Mouse (Mus musculus) testis, postnatal 10 days (tissue): Measurements from ENCODE around the gene Arhgap8.

ENCODE experiments used
- DNase-seq: peaks from one replicate; pipeline ENCODE4 v3.0.0; 2021; ENCODE audit warnings: low spot score

The Arhgap8 gene

DNA sequence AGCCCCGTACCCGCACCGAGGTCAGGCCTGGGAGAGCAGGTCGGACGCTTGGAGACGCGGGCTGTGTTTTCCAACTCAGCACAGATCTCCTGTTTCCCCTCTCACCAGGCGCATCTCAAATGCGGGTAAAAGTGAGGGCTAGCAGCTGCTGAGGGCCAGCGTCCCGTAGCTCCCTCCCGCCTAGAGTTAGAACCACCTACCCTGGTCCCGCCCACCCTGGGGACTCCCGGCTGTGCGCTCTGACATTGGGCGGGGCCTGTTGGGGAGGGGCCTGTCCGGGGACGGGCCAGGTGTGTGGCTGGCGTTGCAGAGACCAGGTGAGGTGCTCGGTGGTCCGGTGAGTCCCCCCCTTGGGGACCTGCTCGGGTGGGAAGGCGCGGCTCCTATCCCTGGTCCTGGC, at the start of gene Arhgap8:
Gene Arhgap8, plus strand, starts transcription at position 262 of the 400 bp plus-strand sequence.
- DNase-seq, result peak; percentile 67

DNA sequence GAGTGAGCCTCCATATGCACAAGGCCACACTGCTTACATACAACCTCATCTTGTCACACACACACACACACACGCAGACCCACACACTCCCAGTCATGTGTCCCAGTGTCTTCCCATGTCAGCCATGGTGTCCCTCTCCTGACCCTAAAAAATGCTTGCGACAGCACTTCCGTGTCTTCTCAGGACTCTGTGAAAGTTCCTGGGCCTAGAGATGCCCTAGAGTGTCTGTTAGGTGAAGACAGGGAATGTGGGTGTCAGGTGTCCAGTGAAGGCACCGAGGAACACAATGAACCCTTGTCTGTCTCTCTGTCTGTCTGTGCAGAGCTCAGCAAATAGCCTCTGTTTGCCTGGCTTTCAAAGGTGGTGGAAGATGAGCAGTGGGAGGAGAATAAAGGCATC, 49.2 kb upstream of the Arhgap8 start:
- DNase-seq, result no peak

DNA sequence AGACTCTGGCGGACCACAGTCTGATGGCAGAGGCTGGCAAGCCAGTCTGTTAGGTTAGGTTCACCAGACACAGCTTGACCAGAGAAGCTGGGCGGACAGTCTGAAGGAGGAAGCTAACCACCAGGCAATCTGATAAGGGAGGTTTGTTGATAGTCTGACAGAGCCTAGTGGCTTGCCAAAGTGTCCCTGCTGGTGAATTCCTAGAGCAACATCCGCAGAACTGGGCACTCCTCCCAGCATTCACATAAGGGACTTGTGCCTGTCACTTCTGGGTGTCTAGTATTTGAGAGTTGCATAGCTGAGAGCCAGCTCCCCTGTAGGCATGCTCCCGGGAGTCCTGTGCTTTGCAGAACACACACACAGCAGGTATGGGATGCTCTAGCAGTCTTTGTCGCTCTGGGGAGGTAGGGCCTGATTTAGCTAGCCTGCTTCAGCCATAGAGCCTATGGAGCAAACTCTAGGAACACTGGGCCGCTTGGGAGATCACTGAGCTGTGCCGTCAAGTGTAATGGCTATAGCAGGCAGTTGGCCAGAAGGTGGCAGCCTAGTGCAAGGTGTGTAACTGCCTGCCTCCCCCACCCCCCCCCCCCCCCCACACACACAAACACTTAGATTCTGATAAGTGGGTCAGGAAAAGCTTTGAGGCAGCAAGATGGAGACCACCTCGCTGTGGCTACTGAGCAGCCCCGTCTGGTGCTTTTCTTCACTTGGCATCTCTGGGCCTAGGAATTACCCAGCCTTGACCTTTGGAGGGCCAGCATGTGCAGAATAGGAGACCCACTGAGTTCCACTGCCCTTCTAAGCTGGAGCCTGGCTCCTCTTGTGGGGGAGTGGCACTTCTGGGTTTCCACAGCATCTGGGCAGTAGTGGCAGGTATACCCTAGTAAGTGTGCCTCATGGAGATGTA, 48.2 kb upstream of the Arhgap8 start:
- DNase-seq, result peak; percentile 78

DNA sequence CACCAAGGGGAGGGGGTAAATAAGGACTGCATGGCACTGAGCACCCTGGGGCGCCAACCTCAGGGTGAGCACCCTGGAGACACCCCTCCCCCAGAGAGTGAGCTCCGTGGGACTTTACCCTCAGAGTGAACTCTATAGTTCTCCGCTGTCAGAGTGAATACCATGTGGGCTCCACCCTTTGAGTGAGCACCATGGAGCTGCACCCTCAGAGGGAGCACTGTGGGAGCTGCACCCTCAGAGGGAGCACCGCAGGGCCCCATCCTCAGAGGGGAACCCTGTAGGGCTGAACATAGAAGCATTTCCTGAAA, 47.6 kb upstream of the Arhgap8 start:
- no peak for DNase-seq

DNA sequence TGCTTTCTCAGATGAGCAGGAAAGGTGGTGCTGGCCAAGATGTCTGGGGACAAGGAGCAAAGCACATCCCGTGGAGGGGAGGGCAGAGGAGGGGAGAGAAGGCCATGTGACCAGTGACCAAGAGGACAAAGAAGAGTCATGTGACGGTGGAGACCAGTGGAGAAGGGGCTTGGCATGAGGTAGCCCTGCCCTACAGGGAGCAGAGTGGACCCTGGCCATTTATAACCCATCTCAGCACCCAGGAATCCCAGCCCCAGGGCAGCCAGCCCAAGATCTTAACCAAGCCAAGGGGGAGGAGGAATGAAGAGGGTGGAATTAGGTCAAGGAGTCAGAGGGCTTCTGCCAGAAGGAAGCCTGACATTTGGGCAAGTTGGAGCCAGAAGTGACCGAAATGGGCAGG, 47.2 kb upstream of the Arhgap8 start:
- no peak for DNase-seq

DNA sequence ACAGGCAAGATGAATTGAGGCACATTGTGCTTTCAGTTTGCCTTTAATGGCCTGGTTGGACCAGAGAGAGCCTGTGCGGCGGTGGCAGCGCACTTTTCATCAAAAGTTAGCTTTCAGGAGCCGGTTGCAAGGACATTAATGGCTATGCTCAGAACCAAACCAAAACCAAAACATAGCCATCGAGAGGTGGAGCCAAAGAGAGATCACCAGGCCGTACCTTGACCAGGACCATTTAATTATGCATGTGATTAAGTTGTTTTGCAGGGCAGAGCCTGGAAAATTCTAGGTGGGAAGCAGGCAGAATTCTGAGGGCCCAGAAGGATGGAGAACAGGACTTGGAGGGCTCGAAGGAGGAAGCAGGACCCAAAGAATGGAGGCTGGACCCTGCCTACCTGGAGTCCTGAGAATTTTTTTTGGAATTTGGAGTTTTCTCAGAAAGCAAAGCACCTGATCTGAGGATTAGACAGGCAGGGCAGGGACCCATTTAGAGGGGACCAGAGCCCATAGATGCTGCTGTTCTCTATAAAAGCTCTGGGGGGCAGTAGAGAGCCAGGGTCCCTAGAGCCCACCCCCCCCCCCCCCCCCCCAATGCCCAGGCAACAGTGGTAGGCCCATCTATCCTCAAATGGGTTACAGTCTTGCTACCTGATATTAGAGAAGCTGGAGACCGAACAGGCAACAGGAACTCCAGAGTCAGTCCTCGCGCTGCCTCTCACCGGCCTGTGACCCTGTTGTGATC, 45.4 kb upstream of the Arhgap8 start:
- DNase-seq, result no peak

DNA sequence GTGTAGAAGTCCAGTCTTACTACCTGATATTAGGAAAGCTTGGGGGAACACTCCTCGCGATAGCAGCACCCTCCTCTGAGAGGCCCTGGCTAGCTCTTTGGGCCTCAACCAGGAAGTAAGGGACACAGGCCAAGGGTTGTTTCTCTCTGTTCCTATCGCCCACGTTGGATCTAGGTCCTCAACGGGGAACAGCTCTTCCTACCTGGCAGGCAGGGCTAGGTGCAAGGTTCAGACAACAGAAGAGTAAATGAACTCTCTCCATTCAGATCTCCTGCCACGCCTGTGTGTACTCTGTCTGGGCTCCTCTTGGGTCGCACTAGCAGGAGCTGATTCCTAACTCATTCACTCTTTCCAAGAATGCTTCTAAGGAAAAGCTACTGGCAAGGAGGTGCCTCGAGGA, 44.5 kb upstream of the Arhgap8 start:
- no peak for DNase-seq

DNA sequence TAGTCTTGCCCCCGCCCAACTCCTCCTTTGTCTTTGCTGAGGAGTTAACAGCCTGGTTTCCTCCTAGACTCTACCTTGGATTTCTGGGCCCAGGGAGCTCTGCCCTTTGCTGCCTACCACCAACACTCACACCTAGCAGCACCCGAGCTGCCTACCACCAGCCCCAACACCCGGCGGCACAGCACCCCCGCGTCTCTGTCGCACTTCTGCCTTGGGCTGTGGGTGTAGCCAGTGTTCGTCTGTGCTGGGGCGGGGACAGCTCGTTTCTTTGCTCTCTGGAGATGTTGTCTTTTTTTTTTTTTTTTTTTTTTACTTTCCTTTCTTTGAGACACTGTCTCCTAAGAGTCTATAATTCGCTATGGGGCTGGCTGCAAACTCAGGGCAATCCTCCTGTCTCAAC, 41.9 kb upstream of the Arhgap8 start:
- DNase-seq, result no peak

DNA sequence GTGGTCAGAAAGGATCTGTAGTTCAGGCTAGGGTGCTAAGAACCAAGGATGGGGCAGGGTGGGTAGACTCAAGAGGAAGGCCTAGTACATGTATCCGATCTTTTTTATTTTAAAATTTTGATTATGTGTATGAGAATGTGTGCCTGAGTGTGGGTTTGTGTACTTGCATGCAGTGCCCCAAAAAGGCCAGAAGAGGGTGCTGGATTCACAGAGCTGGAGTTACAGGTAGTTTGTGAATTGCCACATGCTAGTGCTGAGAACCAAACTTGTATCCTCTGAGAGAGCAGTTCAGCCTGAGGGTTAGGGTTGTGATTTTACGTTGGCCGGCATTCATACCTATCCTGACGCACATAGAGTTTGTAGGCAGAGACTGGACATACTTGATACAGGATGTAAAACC, 40.8 kb upstream of the Arhgap8 start:
- DNase-seq, result no peak

DNA sequence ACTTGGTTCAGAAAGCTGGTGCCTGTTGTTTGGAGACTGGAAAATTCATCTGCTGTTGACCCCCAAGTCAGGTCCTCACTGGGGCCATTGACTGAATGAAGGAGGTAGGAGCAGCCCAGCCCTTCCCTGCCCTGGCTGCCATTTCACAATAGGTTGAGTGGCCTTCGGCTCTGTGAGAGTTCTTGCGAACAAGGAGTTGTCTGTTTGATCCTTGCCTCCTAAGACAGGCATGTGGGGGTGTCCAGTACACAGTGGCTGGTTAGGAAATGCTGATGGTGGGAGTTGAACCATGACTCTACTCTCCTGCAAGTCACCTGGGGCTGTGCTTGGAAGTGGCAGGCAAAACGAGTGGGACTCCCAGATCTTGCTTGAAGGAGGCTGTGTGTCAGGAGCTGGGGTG, 40.1 kb upstream of the Arhgap8 start:
- no peak for DNase-seq

DNA sequence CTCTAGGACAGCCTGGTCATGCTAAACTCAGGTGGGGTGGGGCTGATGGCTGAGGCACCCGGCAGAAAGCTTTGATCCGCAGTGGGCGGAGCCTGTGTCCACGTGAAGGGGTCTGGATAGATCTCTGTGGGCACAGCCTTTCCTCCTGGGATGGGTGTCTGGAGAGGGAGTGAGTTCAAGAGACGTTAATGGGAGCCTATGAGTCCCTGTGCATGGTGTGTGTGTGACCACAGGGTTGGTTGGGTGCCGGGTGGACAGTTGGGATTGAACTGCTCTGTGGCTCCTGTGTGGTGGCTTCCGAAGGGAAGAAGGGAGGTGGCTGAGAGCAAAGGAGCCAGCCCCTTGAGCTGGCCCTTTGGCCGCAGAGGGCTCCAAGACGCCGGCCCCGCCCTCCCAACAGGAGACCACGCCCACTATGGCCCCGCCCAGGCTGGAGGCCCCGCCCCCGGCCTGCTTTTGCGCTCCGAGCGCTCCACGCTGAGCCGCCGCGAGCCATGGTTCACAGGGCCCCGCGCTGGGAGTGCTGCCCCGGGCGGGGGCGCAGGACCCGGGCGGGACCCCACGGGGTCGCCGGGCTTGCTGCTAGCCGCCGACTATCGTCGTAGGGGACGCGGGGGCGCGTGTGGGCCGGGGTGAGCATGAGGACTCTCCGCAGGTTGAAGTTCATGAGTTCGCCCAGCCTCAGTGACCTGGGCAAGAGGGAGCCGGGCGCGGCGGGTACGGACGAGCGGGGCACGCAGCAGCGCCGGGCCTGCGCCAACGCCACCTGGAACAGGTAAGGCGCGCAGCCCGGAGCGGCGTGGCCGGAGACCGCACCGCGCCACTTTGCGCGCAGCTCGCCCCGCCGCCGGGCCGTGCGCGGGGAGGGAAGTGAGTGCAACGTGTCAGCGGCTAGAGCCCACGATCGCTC, 39.1 kb upstream of the Arhgap8 start:
- peak; percentile 98 for DNase-seq

DNA sequence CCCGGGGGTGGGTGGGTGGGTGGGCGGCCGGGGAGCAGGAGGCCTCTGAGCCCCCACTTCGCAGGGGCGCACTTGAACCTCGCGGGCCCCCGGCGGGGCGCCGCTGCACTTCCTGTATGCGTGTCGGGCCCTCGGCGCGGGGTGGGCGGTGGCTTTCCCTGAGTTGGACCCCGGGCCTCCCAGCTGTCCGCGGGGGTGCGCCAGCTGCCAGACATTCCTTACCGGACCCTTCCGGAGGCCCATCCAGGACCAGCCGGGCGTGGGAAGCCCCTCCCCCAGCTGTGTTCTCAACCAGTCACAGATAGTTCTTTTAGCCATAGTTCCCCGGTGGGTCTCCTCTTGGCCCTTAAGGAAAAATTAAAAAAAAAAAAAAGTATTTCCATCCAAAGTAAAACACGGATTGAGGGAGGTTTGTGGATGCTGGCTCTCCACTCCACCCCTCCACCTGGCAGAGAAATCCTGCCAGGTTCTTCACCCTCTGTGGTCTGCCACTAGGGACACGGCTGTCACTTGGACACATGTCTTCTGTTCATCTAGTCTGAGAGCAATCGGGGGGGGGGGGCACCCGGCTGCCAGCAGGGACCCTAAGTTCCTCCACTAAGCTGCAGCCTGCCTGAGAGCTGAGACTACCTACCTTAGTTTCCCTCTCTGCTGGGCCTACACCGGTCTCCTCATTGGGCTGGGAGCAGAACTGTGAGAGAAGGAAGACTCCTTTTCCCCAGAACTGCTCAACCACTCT, 38.2 kb upstream of the Arhgap8 start:
- DNase-seq, result peak; percentile 84

DNA sequence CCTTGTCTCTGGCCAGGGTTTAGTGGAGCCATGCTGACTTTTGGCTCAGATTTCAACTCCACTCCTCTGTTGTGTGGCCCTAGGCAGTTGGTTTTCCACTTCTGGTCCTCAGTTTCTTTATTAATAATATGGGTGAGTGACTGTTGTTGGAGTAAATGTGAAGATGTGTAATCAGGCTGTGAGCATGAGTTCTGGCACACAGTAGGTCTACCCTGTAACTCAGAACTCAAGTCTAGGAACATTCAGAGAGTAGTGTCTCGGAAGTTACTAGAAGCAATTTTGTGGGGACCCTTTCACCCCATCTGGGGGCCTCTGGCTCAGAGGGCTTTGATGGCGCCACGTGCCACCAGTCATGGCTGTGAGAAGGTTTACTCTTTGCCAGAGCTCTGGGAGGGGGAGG, 37.6 kb upstream of the Arhgap8 start:
- no peak for DNase-seq

DNA sequence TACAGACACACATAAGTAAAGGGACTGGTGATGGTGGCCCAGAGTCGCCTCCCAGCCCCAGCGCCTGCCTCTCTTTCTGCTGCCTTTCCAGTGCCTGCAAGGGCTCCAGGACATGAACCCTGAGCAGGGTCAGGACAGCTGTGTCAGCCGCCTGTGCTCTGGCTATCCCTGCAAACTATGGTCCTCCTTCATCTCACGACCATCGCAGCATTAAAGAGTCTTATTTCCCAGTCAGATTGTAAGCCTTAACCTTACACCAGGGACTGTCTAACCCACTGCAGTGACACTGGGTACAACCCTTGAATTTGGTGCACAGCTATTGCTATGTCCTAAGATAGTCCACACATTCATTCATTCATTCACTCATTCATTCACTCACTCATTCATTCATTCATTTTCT, 37.0 kb upstream of the Arhgap8 start:
- DNase-seq, result no peak

DNA sequence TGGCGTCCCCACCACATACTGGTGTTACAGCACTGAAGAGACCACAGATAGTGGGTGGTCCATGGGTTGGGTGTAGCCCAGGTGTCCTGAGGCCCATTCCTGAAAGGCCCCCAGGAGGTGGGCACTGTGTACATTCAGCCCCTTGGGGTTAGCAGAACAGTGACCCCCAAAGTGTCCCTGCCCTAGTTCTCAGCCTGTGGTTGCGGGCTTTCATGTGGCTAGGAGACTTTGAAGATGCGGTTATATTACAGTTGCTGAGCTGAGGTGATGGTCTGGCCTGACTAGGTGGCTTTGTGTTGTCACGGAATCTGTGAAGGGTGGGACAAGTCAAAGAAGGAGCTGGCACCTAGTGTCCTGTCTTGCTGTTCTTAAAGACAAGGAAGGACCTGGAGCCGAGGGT, 35.3 kb upstream of the Arhgap8 start:
- DNase-seq, result no peak

DNA sequence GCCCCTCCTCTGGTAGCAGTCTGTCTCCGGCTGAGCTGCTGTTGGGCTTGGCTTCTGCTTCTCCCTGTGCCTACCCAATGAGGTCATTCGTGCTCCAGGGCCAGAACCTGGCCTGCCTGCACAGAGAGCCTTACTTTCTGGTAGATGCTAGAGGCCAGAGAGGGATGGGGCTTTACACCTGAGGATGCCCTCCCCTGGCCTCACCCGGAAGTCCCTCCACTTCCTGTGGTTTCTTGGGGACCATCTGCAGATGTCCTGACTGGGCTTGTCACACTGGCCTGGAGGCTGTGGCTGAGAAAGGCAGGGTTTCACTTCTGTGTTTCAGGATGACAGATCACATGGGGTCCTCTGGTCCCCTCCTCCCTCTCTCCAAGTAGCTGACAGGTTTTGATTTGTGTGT, 34.4 kb upstream of the Arhgap8 start:
- DNase-seq, result no peak

DNA sequence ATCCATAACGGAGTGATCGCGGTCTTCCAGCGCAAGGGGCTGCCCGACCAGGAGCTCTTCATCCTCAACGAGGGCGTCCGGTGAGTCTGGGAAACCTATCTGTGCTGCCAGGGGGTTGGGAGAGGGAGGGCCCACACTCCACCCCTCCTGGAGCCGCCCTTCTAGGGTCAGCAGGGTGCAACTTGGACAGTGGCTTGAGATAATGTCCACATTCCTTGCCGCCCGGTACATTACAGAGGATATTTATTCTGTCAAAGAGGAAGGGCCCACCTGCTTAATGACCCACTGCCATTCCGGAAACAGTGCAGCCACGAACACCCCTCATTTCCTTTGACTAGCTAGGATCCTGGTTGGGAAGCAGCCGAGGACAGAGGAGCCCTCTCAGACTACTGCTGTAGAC, 31.9 kb upstream of the Arhgap8 start:
- no peak for DNase-seq

DNA sequence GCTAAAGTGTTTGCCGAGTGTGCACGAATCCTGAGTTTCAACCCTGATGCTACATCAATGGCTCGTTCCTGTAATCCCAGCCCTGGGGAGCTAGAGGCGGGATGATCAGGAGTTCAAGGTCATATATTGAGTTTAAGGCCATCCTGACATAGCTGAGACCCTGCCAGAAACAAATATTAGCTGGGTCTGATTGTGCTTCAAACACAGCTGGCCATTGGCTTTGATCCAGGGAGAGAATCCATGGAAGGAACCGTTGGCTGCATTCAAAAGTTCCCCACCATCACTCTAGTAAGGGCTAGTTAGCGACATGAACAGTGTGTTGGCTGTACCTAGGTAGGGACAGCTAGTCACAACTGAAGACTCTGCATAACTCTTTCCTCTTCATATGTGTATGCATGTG, 30.5 kb upstream of the Arhgap8 start:
- DNase-seq, result no peak

DNA sequence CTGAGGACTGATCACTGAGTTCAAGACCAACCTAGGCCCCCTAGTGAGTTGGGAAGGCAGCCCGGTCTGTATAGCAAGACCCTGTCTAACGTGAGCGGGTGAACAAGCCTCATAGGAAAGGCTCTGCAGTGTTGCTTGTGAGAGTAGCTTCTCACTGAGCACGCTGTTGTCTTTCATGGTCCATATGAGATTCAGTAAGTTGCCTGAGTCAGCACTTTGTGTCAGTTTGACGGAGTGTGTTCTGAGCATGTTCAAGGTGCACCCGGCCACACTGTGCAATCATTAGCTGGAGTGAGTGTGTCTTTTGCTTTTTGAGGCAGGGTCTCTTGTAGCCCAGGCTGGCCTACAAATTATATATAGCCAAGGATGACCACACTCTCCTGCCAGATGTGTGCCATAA, 28.3 kb upstream of the Arhgap8 start:
- DNase-seq, result no peak

DNA sequence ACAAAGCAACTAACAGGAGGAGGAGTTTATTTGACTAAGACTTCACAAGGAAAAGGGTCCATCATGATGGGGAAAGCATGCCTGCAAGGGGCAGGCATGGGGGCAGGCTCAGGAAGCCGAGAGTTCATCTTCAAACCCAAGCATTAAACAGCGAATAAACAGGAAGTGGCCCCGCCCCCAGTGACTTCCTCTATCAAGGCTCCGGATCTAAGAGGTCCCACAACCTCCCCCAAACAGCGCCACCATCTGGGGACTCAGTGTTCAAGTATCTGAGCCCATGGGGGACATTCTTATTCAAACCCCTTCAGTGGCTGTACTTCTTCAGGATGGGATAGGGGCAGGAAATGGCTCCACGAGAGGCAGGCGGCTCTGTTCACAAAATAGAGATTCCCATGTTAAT, 27.2 kb upstream of the Arhgap8 start:
- no peak for DNase-seq

DNA sequence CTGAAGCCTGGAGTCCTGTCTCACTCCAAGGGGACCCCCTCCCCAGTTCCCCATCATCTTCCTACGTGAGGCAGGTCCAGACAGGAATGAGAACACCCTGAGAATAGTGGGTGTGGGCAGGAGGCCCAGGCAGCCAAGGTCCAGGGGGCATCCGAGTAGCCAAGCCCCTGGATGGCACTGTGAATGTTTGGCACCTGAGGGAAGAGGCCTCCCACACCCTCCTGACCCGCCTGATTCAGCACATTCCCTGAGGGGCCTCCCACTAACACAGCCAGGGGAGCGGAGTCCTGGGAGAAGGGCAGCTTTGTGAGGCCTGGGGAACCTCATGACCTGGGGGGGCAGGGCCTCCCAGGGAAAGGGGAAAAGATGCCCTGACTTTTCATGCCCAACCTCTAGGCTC, 23.8 kb upstream of the Arhgap8 start:
- no peak for DNase-seq

DNA sequence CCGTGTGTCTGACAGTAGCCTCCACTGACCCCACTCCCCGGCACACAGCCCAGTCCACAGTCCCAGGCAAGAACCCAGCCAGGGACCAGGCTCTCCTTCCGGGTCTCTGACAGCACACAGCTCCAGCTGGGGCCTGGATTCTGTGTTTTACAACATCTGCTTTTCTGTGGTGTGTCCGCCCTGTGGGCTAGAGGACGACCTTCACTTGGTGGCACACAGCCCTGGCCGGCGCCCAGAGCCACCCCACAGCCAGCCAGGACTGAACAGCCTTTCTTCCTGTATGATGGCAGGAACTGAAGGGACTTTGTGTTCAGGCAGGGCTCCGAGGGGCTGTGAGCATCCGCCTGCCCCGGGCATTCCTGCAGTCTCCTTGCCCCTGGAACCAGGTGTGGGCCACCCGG, 22.2 kb upstream of the Arhgap8 start:
- DNase-seq, result peak; percentile 80
